Mouse (Mus musculus) CH12.LX (cell line): ENCODE results near the gene Gosr1.

ENCODE experiments used
- CHD1 ChIP-seq: IDR thresholded peaks from 2 replicates; pipeline ENCODE4 v1.6.1; 2012; ENCODE audit warnings: low read depth, low read length, improper control_type of control experiment, inconsistent platforms
- CTCF ChIP-seq, 2 experiments: IDR thresholded peaks in 1 of 2; conservative IDR thresholded peaks in 1 of 2; 2 replicates each; pipeline ENCODE4 v1.5.1; 2011 to 2012; ENCODE audit warnings: low read depth in 2 of 2, low read length in 2 of 2, improper control_type of control experiment in 1 of 2, inconsistent platforms in 1 of 2, mild to moderate bottlenecking in 1 of 2, moderate library complexity in 1 of 2
- EP300 ChIP-seq: IDR thresholded peaks from 2 replicates; pipeline ENCODE4 v1.6.1; 2011; ENCODE audit warnings: low read length, improper control_type of control experiment
- KAT2A ChIP-seq: IDR thresholded peaks from 2 replicates; pipeline ENCODE4 v1.6.1; 2012; ENCODE audit warnings: low read length, improper control_type of control experiment, inconsistent platforms; ENCODE audit not compliant: insufficient replicate concordance
- MAX ChIP-seq: IDR thresholded peaks from 2 replicates; pipeline ENCODE4 v1.6.1; 2011; ENCODE audit warnings: low read length, improper control_type of control experiment
- PAX5 ChIP-seq: IDR thresholded peaks from 2 replicates; pipeline ENCODE4 v1.6.1; 2012; ENCODE audit warnings: low read length, inconsistent platforms, mixed read lengths
- POLR2A ChIP-seq: IDR thresholded peaks from 2 replicates; pipeline ENCODE4 v1.6.1; 2011; ENCODE audit warnings: low read depth, mild to moderate bottlenecking, improper control_type of control experiment, low read length
- POLR2AphosphoS2 ChIP-seq: IDR thresholded peaks from 2 replicates; pipeline ENCODE4 v1.6.1; 2011; ENCODE audit warnings: low read depth, low read length, improper control_type of control experiment
- RAD21 ChIP-seq: IDR thresholded peaks from 2 replicates; pipeline ENCODE4 v1.6.1; 2011; ENCODE audit warnings: low read depth, mild to moderate bottlenecking, low read length, improper control_type of control experiment, moderate library complexity
- RCOR1 ChIP-seq: conservative IDR thresholded peaks from 2 replicates; pipeline ENCODE4 v1.6.1; 2012; ENCODE audit warnings: low read depth, mild to moderate bottlenecking, inconsistent platforms, low read length, improper control_type of control experiment
- UBTF ChIP-seq: IDR thresholded peaks from 2 replicates; pipeline ENCODE4 v1.6.1; 2012; ENCODE audit warnings: low read depth, mild to moderate bottlenecking, inconsistent platforms, low read length, improper control_type of control experiment, moderate library complexity
- ZC3H11A ChIP-seq: IDR thresholded peaks from 2 replicates; pipeline ENCODE4 v1.6.1; 2012; ENCODE audit warnings: low read depth, mild to moderate bottlenecking, inconsistent platforms, low read length, improper control_type of control experiment
- ZKSCAN1 ChIP-seq: IDR thresholded peaks from 2 replicates; pipeline ENCODE4 v1.6.1; 2012; ENCODE audit warnings: low read depth, inconsistent platforms, low read length, improper control_type of control experiment, borderline replicate concordance

DNA sequence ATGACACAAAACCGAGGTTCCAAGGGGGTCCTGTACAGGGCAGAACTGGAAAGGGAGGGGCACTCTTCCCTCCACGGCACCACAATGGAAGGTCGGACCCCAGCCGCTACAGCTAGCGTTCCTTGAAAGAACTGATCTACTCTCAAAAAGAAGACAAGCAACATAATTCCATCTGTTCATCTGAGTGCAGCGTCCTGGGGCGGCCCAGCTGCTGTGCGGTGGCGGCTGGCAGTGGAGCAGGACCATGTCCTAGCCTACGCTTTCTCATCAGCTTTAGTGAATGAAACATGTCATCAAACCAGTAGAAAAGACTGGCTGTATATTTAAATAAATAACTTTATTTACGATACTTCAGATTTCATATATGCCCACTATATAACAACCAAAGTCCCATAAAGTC is 35.3 kb downstream of the Gosr1 start:
- TF ChIP-seq CTCF (conservative IDR thresholded peaks at IDR 0.05 in 1 of 2, IDR thresholded peaks at IDR 0.05 in 1 of 2; ENCODE audit: low read depth in 2 of 2, low read length in 2 of 2) (no peak), RCOR1 (no peak), MAX (no peak), EP300 (no peak), UBTF (no peak), RAD21 (no peak), CHD1 (no peak), ZC3H11A (no peak), ZKSCAN1 (no peak), PAX5 (no peak), KAT2A (no peak), POLR2A (no peak), POLR2AphosphoS2 (no peak)
